Mouse (Mus musculus) liver, embryonic 13.5 days (tissue): Measurements from ENCODE around the gene Dbp. TPM values are rescaled to one million over a fixed set of nuclear protein-coding genes. Genes with fewer than 3 reads are reported as not detected.

Experiments
- ATAC-seq: fragments of 200-750 bp; cut with Nextera tagmentation; 2 replicates; pipeline ENCODE4 v1.8.0; 2017; ENCODE audit warnings: low read depth, mild to moderate bottlenecking, moderate number of reproducible peaks, moderate library complexity
- DNase-seq: peaks from one replicate; pipeline ENCODE4 v3.0.0; 2022
- H3K27ac ChIP-seq: fragments of 300-500 bp; sonication (generic); 2 replicates; pipeline ENCODE4 v1.5.1; 2015; ENCODE audit warnings: moderate library complexity, mild to moderate bottlenecking, inconsistent platforms
- H3K27me3 ChIP-seq: fragments of 300-500 bp; sonication (generic); 2 replicates; pipeline ENCODE4 v1.6.1; 2015; ENCODE audit warnings: mild to moderate bottlenecking, inconsistent platforms
- H3K36me3 ChIP-seq: fragments of 300-500 bp; sonication (generic); 2 replicates; pipeline ENCODE4 v1.6.1; 2015; ENCODE audit warnings: mild to moderate bottlenecking, inconsistent platforms
- H3K4me1 ChIP-seq: fragments of 300-500 bp; sonication (generic); replicated peaks from 2 replicates; pipeline ENCODE4 v1.6.1; 2015; ENCODE audit warnings: inconsistent platforms
- H3K4me2 ChIP-seq: fragments of 300-500 bp; sonication (generic); 2 replicates; pipeline ENCODE4 v1.6.1; 2015; ENCODE audit warnings: inconsistent platforms, mild to moderate bottlenecking, moderate library complexity
- H3K4me3 ChIP-seq: fragments of 300-500 bp; sonication (generic); replicated peaks from 2 replicates; pipeline ENCODE4 v1.5.1; 2015; ENCODE audit warnings: mild to moderate bottlenecking, inconsistent platforms
- H3K9ac ChIP-seq: fragments of 300-500 bp; sonication (generic); 2 replicates; pipeline ENCODE4 v1.6.1; 2015; ENCODE audit warnings: mild to moderate bottlenecking, inconsistent platforms
- H3K9me3 ChIP-seq: fragments of 300-500 bp; sonication (generic); replicated peaks from 2 replicates; pipeline ENCODE4 v1.6.1; 2016; ENCODE audit warnings: inconsistent platforms
- WGBS: fragments of 180-500 bp; shearing (Covaris S2); methylation state at CpG from one replicate; pipeline ENCODE4 v1.1.7; 2015; ENCODE audit not compliant: insufficient replicate concordance; 5-methylcytosine and 5-hydroxymethylcytosine counted together
- polyA plus RNA-seq: library from polyadenylated mRNA; unstranded; fragments of >200 nt; fragmentation: Nextera tagmentation; extraction: Ambion mirVana; gene quantifications from 2 replicates; pipeline ENCODE4 v1.2.1, GENCODE M21; 2015

The Dbp gene
- polyA plus RNA-seq, 1 experiment from 2014 or later = 0.43 TPM

DNA sequence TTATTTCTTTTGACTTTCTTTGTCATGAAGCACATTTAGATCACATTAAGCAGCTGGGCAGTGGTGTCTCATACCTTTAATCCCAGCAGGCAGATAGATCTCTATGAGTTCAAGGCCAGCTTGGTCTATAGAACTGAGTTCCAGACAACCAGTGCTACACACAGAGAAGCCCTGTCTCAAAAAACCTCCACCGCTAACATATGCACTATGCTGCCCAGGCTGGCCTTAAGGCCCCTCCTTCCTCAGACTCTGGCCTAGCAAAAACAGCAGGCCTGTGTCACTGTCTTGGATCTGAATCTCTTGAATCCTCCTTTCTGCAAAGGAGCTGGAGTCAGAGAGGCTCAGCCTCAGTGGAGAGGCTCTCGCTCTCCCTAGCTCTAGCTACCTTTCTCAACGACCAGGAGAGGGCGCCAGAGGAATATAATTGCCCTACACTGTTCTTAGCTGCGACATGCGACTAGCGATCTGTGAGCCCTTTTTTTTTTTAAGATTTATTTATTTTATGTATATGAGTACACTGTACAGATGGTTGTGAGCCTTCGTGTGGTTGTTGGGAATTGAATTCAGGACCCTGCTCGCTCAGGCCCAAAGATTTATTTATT, 34.4 kb downstream of the Dbp start:
- H3K36me3 ChIP-seq = no peaks in the 10 kb centered on the region
- no peaks in the 10 kb centered on the region for H3K9me3 ChIP-seq
- no peak overlapping the region for H3K9ac ChIP-seq
- H3K27ac ChIP-seq = no peak overlapping the region
- DNase-seq (no peak), ATAC-seq (peak; percentile 74)
- WGBS = 7% methylated on average over 9 of the region's 9 CpGs
- H3K27me3 ChIP-seq = no peaks in the 10 kb centered on the region
- no peak overlapping the region for H3K4me2 ChIP-seq
- peaks cover 14% of the 10 kb centered on the region for H3K4me1 ChIP-seq
- no peak overlapping the region for H3K4me3 ChIP-seq

DNA sequence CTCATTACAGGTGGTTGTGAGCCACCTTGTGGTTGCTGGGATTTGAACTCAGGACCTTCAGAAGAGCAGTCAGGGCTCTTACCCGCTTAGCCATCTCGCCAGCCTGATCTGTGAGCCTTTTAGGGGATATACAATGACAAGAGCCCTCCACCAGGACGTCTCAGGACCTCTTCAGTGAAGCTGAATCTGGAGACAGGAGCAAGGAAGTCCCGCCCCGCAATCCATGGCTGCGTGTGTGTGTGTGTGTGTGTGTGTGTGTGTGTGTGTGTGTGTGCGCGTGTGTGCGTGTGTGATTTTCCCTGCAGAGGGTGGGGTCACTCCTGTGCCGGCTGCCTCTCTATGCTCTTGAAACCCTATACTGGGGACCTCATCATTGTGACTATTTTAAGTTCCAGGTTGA, 34.9 kb downstream of the Dbp start:
- H3K27me3 ChIP-seq = no peaks in the 10 kb centered on the region
- H3K4me3 ChIP-seq = no peak overlapping the region
- H3K9ac ChIP-seq = no peak overlapping the region
- ATAC-seq (no peak), DNase-seq (no peak)
- H3K36me3 ChIP-seq = no peaks in the 10 kb centered on the region
- H3K4me1 ChIP-seq = peaks cover 14% of the 10 kb centered on the region
- H3K9me3 ChIP-seq = no peaks in the 10 kb centered on the region
- H3K4me2 ChIP-seq = no peak overlapping the region
- 61% methylated on average over 10 of the region's 10 CpGs for WGBS
- no peak overlapping the region for H3K27ac ChIP-seq

GRCm38 (mm10) chr7:45741308-45741707, 36.4 kb downstream of the Dbp start:
- H3K9me3 ChIP-seq = no peaks in the 10 kb centered on the region
- peaks cover 14% of the 10 kb centered on the region for H3K4me1 ChIP-seq
- 34% methylated on average over 12 of the region's 12 CpGs for WGBS
- no peak overlapping the region for H3K27ac ChIP-seq
- H3K4me3 ChIP-seq = no peak overlapping the region
- H3K36me3 ChIP-seq = no peaks in the 10 kb centered on the region
- peak overlapping the region; percentile 22; the same call in 1 of the 2 replicates for H3K9ac ChIP-seq
- ATAC-seq (no peak), DNase-seq (no peak)
- H3K27me3 ChIP-seq = no peaks in the 10 kb centered on the region
- H3K4me2 ChIP-seq = peak overlapping the region; percentile 54

- ATAC-seq = no peak
- Histone ChIP-seq H3K27ac (no peak overlapping the region), H3K9me3 (no peaks in the 10 kb centered on the region), H3K36me3 (no peaks in the 10 kb centered on the region), H3K27me3 (no peaks in the 10 kb centered on the region), H3K4me1 (peaks cover 14% of the 10 kb centered on the region), H3K9ac (peak overlapping the region; percentile 23; the same call in 1 of the 2 replicates), H3K4me2 (peak overlapping the region; percentile 54), H3K4me3 (peak overlapping the region; percentile 27)
- WGBS = 32% methylated on average over 11 of the region's 11 CpGs
- DNase-seq = no peak
Observed at GRCm38 (mm10) chr7:45741777-45742176, 36.9 kb downstream of the Dbp start.

DNA sequence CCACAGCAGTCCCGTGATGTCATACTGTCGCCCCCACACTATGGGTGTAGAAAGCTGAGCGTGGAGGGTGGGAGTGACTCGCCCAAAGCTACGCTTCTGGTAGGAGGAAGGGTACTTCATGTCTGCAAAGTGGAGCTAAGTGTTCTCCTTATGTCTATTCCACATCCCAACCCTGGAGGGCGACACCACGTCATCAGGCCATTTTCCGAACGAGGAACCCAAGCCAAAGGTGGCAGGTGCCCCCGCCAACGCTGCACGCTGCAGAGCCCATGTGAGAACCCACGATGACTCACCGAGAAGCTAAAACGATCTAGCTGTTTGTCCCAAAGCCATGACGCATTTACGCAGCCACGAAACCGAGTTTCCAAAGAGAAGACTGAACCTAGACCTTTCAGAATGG, 37.5 kb downstream of the Dbp start:
- H3K27me3 ChIP-seq = no peaks in the 10 kb centered on the region
- 0 out of 2 replicates have a peak overlapping the region, but pooled peaks have one; percentile 23 for H3K9ac ChIP-seq
- no peaks in the 10 kb centered on the region for H3K9me3 ChIP-seq
- H3K4me3 ChIP-seq = peak overlapping the region; percentile 27
- H3K4me1 ChIP-seq = peaks cover 14% of the 10 kb centered on the region
- DNase-seq (no peak), ATAC-seq (no peak)
- peak overlapping the region; percentile 54 for H3K4me2 ChIP-seq
- WGBS = 30% methylated on average over 19 of the region's 19 CpGs
- H3K36me3 ChIP-seq = no peaks in the 10 kb centered on the region
- no peak overlapping the region for H3K27ac ChIP-seq

GRCm38 (mm10) chr7:45744387-45744786, 39.5 kb downstream of the Dbp start:
- Histone ChIP-seq H3K27me3 (no peaks in the 10 kb centered on the region), H3K27ac (no peak overlapping the region), H3K9ac (no peak overlapping the region), H3K36me3 (no peaks in the 10 kb centered on the region), H3K4me3 (no peak overlapping the region), H3K9me3 (no peaks in the 10 kb centered on the region), H3K4me1 (peaks cover 14% of the 10 kb centered on the region), H3K4me2 (no peak overlapping the region)
- DNase-seq (no peak), ATAC-seq (no peak)
- 35% methylated on average over 2 of the region's 2 CpGs for WGBS

GRCm38 (mm10) chr7:45746518-45746917, 41.6 kb downstream of the Dbp start:
- Histone ChIP-seq H3K4me1 (peaks cover 12% of the 10 kb centered on the region), H3K9me3 (no peaks in the 10 kb centered on the region), H3K9ac (no peak overlapping the region), H3K36me3 (no peaks in the 10 kb centered on the region), H3K27ac (no peak overlapping the region), H3K4me2 (no peak overlapping the region), H3K27me3 (no peaks in the 10 kb centered on the region), H3K4me3 (no peak overlapping the region)
- ATAC-seq (no peak), DNase-seq (no peak)
- WGBS = 57% methylated on average over 6 of the region's 6 CpGs

DNA sequence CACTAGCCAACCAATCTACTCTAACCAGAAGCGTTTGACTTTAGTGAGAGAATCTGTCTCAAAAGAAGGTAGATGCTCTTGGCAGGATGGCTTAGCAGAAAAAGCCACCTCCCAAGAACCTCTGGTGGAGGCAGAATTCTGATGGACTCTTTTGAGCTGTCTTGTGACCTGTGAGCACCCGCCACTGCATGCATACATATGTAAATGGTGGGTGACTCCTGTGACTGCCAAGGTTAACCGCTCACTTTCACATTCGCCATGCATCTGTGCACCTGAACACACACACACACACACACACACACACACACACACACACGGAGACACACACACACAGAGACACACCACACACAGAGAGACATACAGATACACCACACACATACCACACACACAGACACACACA, 42.6 kb downstream of the Dbp start:
- no peaks in the 10 kb centered on the region for H3K36me3 ChIP-seq
- H3K27me3 ChIP-seq = no peaks in the 10 kb centered on the region
- 73% methylated on average over 5 of the region's 5 CpGs for WGBS
- no peak overlapping the region for H3K4me2 ChIP-seq
- DNase-seq (no peak), ATAC-seq (no peak)
- H3K4me1 ChIP-seq = peaks cover 4% of the 10 kb centered on the region; the same call in 1 of the 2 replicates
- no peak overlapping the region for H3K4me3 ChIP-seq
- H3K9me3 ChIP-seq = no peaks in the 10 kb centered on the region
- H3K9ac ChIP-seq = no peak overlapping the region
- H3K27ac ChIP-seq = no peak overlapping the region

GRCm38 (mm10) chr7:45748110-45748509, 43.2 kb downstream of the Dbp start:
- Histone ChIP-seq H3K27ac (no peak overlapping the region), H3K27me3 (no peaks in the 10 kb centered on the region), H3K9me3 (no peaks in the 10 kb centered on the region), H3K4me3 (no peak overlapping the region), H3K4me1 (peaks cover 4% of the 10 kb centered on the region; the same call in 1 of the 2 replicates), H3K9ac (no peak overlapping the region), H3K36me3 (no peaks in the 10 kb centered on the region), H3K4me2 (no peak overlapping the region)
- 42% methylated on average over 7 of the region's 7 CpGs for WGBS
- DNase-seq = no peak
- ATAC-seq = no peak

DNA sequence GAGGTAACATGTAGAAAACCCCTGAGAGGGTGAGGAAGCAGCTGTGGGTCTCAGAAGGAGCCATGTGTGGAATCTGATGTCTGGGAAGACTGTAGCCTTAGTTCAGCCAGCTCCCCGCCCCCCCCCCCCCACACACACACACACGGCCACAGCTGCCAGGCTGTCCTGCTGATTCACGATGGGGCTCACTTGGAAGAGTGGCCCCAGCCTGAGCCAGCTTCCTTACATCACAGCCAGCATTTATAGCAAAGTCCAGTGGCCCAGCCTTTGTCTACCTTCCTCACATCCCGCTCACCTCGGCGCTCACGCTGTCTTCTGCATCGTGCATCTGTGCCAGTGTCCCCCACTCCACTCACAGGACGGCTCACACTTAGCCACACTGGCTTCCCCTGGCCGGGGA, 44.5 kb downstream of the Dbp start:
- peaks cover 4% of the 10 kb centered on the region; the same call in 1 of the 2 replicates for H3K4me1 ChIP-seq
- no peaks in the 10 kb centered on the region for H3K36me3 ChIP-seq
- H3K4me2 ChIP-seq = no peak overlapping the region
- no peak for ATAC-seq
- H3K27me3 ChIP-seq = no peaks in the 10 kb centered on the region
- no peak for DNase-seq
- H3K27ac ChIP-seq = no peak overlapping the region
- H3K4me3 ChIP-seq = no peak overlapping the region
- 37% methylated on average over 10 of the region's 10 CpGs for WGBS
- no peak overlapping the region for H3K9ac ChIP-seq
- no peaks in the 10 kb centered on the region for H3K9me3 ChIP-seq

- Histone ChIP-seq H3K36me3 (no peaks in the 10 kb centered on the region), H3K9me3 (no peaks in the 10 kb centered on the region), H3K27me3 (no peaks in the 10 kb centered on the region), H3K4me2 (no peak overlapping the region), H3K9ac (no peak overlapping the region), H3K4me3 (no peak overlapping the region), H3K27ac (no peak overlapping the region), H3K4me1 (peaks cover 4% of the 10 kb centered on the region; the same call in 1 of the 2 replicates)
- 71% methylated on average over 9 of the region's 9 CpGs for WGBS
- DNase-seq = no peak
- ATAC-seq = no peak
Observed at GRCm38 (mm10) chr7:45750162-45750561, 45.3 kb downstream of the Dbp start.

DNA sequence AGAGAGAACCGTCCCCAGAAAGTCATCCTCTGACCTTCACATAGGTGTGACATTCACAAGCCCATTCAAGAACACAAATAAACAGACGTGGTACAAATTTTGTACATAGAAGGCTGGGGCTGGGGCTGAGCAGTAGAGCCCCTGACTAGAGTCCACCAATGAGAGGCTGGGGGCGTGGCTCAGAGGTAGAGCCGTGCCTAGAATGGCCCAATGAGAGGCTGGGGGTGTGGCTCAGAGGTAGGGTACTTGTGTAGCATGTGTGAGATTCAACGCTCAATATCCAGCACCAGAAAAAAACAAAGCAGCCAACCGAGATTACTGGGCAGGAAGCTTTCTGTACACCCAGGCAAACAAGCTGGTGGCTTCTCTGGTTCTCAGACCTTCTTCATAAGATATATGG, 50.8 kb downstream of the Dbp start:
- H3K27ac ChIP-seq = no peak overlapping the region
- no peak overlapping the region for H3K4me2 ChIP-seq
- 0 out of 2 replicates have a peak, but pooled peaks cover 6% of the 10 kb centered on the region for H3K4me1 ChIP-seq
- no peaks in the 10 kb centered on the region for H3K36me3 ChIP-seq
- H3K9ac ChIP-seq = no peak overlapping the region
- no peak overlapping the region for H3K4me3 ChIP-seq
- no peak for ATAC-seq
- 52% methylated on average over 6 of the region's 6 CpGs for WGBS
- no peak for DNase-seq
- H3K9me3 ChIP-seq = no peaks in the 10 kb centered on the region
- H3K27me3 ChIP-seq = peaks cover 30% of the 10 kb centered on the region
